Mouse (Mus musculus) testis, postnatal 10 days (tissue): ENCODE measurements around the gene Gm49384.
"Not testable (repeated sequence)": the region's sequence is repeated elsewhere in the genome, so short reads cannot be mapped to it uniquely, and the experiment has no call there.

Source experiments
- DNase-seq: peaks from one replicate; pipeline ENCODE4 v3.0.0; 2021; ENCODE audit warnings: low spot score

Gm49384 gene

GRCm38 (mm10) chr12:69167656-69168460 is 36.2 kb downstream of the Gm49384 start:
- DNase-seq: no peak

GRCm38 (mm10) chr12:69166861-69167581 is 37.0 kb downstream of the Gm49384 start:
- not testable (repeated sequence) for DNase-seq

- no peak for DNase-seq
These were observed 39.2 kb downstream of the Gm49384 start for GRCm38 (mm10) chr12:69164904-69165303.

GRCm38 (mm10) chr12:69163586-69163985 is 40.5 kb downstream of the Gm49384 start:
- DNase-seq: not testable (repeated sequence)

GRCm38 (mm10) chr12:69160677-69161076 is 43.4 kb downstream of the Gm49384 start:
- not testable (repeated sequence) for DNase-seq

- no peak for DNase-seq
These were observed 44.5 kb downstream of the Gm49384 start for GRCm38 (mm10) chr12:69159578-69159940.

GRCm38 (mm10) chr12:69158765-69159577 is 45.1 kb downstream of the Gm49384 start, which contains the start of gene Rps29:
Gene Rps29, minus strand, starts transcription at chr12:69159186.
- peak; percentile 96 for DNase-seq

GRCm38 (mm10) chr12:69158366-69158764 is 45.7 kb downstream of the Gm49384 start:
- DNase-seq: no peak

GRCm38 (mm10) chr12:69157107-69157506 is 47.0 kb downstream of the Gm49384 start:
- no peak for DNase-seq

GRCm38 (mm10) chr12:69156436-69156835 is 47.6 kb downstream of the Gm49384 start:
- DNase-seq: no peak

- DNase-seq: no peak
These were observed 48.1 kb downstream of the Gm49384 start for GRCm38 (mm10) chr12:69155923-69156322.

- no peak for DNase-seq
These were observed 54.0 kb downstream of the Gm49384 start for GRCm38 (mm10) chr12:69150049-69150448.

- DNase-seq: no peak
These were observed 56.8 kb downstream of the Gm49384 start for GRCm38 (mm10) chr12:69147166-69147735.

GRCm38 (mm10) chr12:69143460-69143859 is 60.6 kb downstream of the Gm49384 start:
- DNase-seq: peak; percentile 53

- no peak for DNase-seq
These were observed 64.2 kb downstream of the Gm49384 start for GRCm38 (mm10) chr12:69139841-69140240.
